Mouse (Mus musculus) cerebellum, adult 2 months (tissue): Measurements from ENCODE around the gene Rrh. TPM values are rescaled to one million over a fixed set of nuclear protein-coding genes. Genes with fewer than 3 reads are reported as not detected.

ENCODE experiments used
- DNase-seq, 2 experiments: peaks; one replicate each; pipeline ENCODE4 v3.0.0; 2021
- H3K27ac ChIP-seq: fragments of 200-500 bp; 2 replicates; pipeline ENCODE4 v1.5.1; 2012; ENCODE audit warnings: low read length, control low read depth, inconsistent platforms; ENCODE audit not compliant: insufficient read depth
- H3K27me3 ChIP-seq: fragments of 200-500 bp; 2 replicates; pipeline ENCODE4 v1.6.1; 2012; ENCODE audit warnings: inconsistent platforms, mild to moderate bottlenecking, low read length, moderate library complexity; ENCODE audit not compliant: control insufficient read depth, insufficient read depth
- H3K4me1 ChIP-seq: fragments of 200-500 bp; 2 replicates; pipeline ENCODE4 v1.6.1; 2011; ENCODE audit warnings: low read length; ENCODE audit not compliant: control insufficient read depth, insufficient read depth
- H3K4me3 ChIP-seq: fragments of 200-500 bp; replicated peaks from 2 replicates; pipeline ENCODE3; 2011; ENCODE audit warnings: mild to moderate bottlenecking, low read depth, low read length, control low read depth; ENCODE audit not compliant: insufficient read depth
- CTCF ChIP-seq: fragments of 200-500 bp; IDR thresholded peaks from 2 replicates; pipeline ENCODE4 v1.5.1; 2011; ENCODE audit warnings: low read depth, mild to moderate bottlenecking, control low read depth, low read length, moderate library complexity, borderline replicate concordance; ENCODE audit not compliant: insufficient read depth
- POLR2A ChIP-seq: fragments of 200-500 bp; IDR thresholded peaks from 2 replicates; pipeline ENCODE4 v1.6.1; 2011; ENCODE audit warnings: low read length, control low read depth, borderline replicate concordance; ENCODE audit not compliant: insufficient read depth
- WGBS: fragments of 180-500 bp; shearing (Covaris S2); methylation state at CpG from one replicate; pipeline ENCODE4 v1.1.7; 2018; 5-methylcytosine and 5-hydroxymethylcytosine counted together
- polyA plus RNA-seq: library from polyadenylated mRNA; depleted of rRNA; stranded (reverse); fragments of >200 nt; gene quantifications from 2 replicates; pipeline ENCODE4 v1.2.3, GENCODE M21; 2012

The Rrh gene
- polyA plus RNA-seq, 1 experiment = 0.77 TPM

DNA sequence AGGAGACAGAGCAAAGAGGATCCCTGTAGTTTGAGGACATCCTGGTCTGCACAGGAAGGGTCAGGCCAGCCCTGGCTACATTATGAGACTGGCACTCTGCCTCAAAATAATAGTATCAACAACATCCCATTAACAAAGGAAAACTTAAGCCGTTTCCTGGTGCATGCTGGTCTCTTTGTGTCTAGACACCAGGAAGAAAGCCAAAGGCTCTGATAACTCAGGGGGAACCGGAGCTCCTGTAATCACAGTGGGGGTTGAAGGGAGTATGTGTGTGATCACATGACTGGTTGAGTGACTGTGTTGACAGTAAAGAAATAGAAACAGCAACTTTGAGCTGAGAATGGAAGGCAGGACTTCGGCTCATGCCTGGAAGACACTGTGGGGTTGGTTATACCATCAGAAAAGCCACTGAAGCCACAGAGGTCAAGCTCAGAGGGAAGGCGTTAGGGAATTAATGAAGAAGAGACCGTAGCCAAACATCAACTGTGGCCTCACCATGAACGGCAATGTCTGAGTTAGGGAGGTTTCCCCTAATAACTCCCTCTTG lies 13.1 kb upstream of the Rrh start, which contains the start of gene Cfi:
Cfi (plus strand) TSS at position 497 of the 547 bp plus-strand sequence.
- TF ChIP-seq POLR2A = no peak
- TF ChIP-seq CTCF = no peak
- H3K27me3 ChIP-seq = no peaks in the 10 kb centered on the region
- H3K4me1 ChIP-seq = no peaks in the 10 kb centered on the region
- no peak within 1 kb of the TSS for H3K27ac ChIP-seq
- WGBS = 38% methylated on average over 6 of the region's 6 CpGs
- H3K4me3 ChIP-seq = no peak within 1 kb of the TSS
- DNase-seq = no peak

DNA sequence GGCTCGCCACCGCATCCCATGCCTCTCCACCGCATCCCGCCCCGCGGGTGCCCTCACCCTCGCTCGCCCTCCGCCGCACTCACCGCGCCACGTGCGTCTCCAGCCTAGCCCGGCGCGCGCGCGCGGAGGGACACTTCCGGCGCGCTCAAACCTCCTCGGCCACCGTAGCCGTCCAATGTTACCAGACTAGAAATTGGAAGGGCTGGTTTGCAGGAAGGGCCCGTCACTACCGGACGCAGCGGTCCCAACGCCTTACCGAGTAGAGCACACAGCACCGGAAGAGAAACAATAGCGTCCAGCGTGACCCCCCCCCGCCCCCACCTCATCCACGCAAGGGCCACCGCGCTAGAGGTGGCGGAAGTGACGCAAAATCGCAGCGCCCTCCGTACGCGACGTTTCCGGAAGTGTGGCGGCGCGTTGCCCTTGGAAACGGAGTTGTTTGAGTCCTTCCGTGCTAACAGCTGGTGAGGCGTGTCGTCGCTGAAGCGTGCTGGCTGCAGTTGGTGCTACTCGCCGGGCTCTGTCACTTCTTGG lies 8.7 kb upstream of the Rrh start, which contains the start of gene Gar1:
Gar1 (minus strand) TSS at position 362 of the 534 bp plus-strand sequence.
- TF ChIP-seq POLR2A (peak; percentile 32; the same call in 1 of the 2 replicates), CTCF (no peak)
- DNase-seq = peak; percentile 95 to 97
- Histone ChIP-seq H3K27ac (peak within 1 kb of the TSS; percentile 68), H3K4me3 (peak within 1 kb of the TSS; percentile 60), H3K4me1 (no peaks in the 10 kb centered on the region), H3K27me3 (no peaks in the 10 kb centered on the region)
- under 1% methylated on average over 60 of the region's 60 CpGs for WGBS

DNA sequence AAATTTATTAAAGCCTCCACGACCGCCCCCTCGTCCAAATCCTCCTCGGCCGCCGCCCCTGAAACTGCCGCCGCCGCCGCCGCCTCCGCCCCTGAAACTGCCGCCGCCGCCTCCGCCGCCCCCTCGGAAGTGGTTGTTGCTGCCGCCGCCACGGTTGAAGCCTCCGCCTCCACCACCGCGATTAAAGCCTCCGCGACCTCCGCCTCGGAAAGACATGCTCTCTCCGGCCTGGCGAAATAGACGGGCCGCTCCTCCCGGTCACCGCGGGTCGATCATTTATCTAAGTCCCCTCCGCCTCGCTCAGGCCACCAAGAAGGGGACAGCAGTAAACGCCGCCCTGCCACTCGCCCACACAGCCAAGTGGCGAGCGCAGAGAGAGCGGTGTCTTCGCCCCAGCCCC lies 8.2 kb upstream of the Rrh start:
- no peak for TF ChIP-seq POLR2A
- no peak for TF ChIP-seq CTCF
- 1% methylated on average over 45 of the region's 45 CpGs for WGBS
- no peaks in the 10 kb centered on the region for H3K4me1 ChIP-seq
- peak overlapping the region; percentile 68; the same call in 1 of the 2 replicates for H3K27ac ChIP-seq
- DNase-seq = no peak
- H3K27me3 ChIP-seq = no peaks in the 10 kb centered on the region
- peak overlapping the region; percentile 60 for H3K4me3 ChIP-seq

DNA sequence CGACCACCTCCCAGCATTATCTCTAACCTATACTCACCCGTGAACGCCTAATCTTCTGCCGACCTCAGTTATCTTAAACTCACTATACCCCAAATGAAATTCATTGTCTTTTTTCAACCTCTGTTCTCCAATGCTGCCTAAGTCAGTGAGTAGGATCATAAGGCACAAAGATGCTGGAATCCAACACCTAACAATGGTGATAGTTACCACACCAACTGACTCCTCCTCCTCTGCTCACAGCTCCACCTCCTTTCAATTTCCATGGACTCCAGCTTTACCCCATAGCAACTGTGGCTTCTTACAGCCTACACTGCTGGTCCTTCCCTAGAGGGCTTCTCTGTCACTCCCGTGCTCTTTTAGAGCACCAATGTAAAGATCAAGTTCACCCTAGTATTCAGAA lies 5.3 kb upstream of the Rrh start:
- Histone ChIP-seq H3K4me1 (no peaks in the 10 kb centered on the region), H3K27me3 (no peaks in the 10 kb centered on the region), H3K4me3 (no peak overlapping the region), H3K27ac (no peak overlapping the region)
- TF ChIP-seq POLR2A = no peak
- no peak for TF ChIP-seq CTCF
- 94% methylated on average over 5 of the region's 5 CpGs for WGBS
- DNase-seq = no peak

DNA sequence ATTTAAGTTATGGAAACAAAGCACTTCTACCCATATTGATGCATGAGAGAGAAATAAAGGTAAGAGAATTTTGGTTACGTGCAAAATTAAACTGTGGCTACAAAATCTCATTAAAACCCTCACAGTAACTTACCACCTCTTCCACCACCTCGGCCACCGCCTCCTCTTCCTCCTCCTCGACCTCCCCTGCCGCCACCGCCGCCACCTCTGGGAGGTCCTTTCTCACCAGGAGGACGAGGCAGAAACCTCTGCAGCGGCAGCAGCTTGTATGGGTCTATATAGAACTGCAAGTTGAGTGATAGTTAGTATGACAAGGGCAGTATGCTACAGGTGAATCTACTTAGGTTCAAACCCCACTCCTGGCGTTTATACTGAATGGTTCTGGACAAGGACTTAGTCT lies 4.3 kb upstream of the Rrh start:
- DNase-seq = no peak
- Histone ChIP-seq H3K27me3 (no peaks in the 10 kb centered on the region), H3K27ac (no peak overlapping the region), H3K4me1 (no peaks in the 10 kb centered on the region), H3K4me3 (no peak overlapping the region)
- WGBS = 87% methylated on average over 10 of the region's 10 CpGs
- TF ChIP-seq CTCF = no peak
- TF ChIP-seq POLR2A = no peak

DNA sequence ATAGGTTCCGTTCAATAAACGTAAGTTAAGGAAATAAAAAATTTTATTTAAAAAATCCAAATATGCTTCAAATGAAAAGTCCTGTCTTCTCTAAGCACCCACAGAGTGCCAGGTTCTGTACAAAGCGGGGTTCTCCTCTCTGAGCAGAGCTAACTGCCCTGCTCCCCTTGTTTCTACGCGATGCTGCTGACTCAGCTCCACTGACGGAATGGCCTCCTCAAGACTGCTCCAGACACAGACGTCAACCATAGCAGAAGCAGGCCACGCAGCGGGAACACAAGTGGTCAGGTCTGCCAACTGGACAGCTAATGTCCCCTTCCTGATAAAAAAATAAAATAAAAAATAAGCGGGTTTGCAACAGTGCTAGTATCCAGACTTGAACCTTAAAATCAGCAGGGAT lies 2.5 kb upstream of the Rrh start:
- Histone ChIP-seq H3K27me3 (no peaks in the 10 kb centered on the region), H3K4me1 (no peaks in the 10 kb centered on the region), H3K4me3 (no peak overlapping the region), H3K27ac (no peak overlapping the region)
- 90% methylated on average over 10 of the region's 10 CpGs for WGBS
- DNase-seq = no peak
- TF ChIP-seq POLR2A = no peak
- TF ChIP-seq CTCF = no peak

DNA sequence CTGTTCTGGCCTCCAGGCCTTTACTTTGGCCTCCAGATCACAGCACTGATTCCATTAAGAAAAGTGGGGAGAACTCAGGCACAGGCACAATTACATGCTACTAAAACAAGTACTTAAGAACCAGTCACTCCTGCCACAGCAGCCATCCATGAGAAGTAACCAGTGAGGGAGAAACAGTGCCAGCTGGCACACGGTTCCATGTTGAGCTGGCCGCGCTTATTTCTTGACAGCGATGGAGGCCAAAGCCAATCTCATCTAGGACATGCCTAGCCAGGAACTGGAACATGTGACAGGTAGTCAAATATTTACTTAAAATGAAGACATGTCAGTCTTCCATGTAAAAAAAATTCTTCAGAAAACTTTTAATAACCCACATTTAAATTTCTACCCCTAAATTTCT lies 1.8 kb upstream of the Rrh start:
- 12% methylated on average over 4 of the region's 4 CpGs for WGBS
- no peak overlapping the region for H3K27ac ChIP-seq
- no peaks in the 10 kb centered on the region for H3K27me3 ChIP-seq
- H3K4me1 ChIP-seq = no peaks in the 10 kb centered on the region
- no peak overlapping the region for H3K4me3 ChIP-seq
- DNase-seq = peak in 1 of 2 experiments; percentile 5
- no peak for TF ChIP-seq POLR2A
- TF ChIP-seq CTCF = no peak

DNA sequence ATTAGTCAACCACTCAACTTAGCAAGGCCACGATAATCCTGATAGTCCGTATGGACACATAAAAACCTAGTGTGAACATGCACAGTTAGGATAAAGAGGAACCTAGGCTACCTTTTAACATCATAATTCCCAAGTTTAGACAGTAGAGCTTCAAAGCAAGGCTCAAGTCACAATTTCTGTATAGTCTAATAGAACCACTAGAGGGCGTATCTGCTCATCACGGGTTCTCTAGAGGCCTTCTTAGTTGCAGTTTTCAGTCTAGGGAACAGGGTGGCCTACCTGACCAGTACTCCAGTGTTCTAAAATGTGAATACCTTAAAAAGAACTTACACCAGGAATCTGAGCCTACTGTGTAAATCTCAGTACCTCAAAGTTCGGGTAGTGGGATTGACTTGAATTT lies 906 bp upstream of the Rrh start:
- Histone ChIP-seq H3K4me3 (no peak overlapping the region), H3K27me3 (no peaks in the 10 kb centered on the region), H3K27ac (no peak overlapping the region), H3K4me1 (no peaks in the 10 kb centered on the region)
- peak; percentile 30; the same call in 1 of the 2 replicates for TF ChIP-seq CTCF
- TF ChIP-seq POLR2A = no peak
- 52% methylated on average over 5 of the region's 5 CpGs for WGBS
- DNase-seq = peak in 1 of 2 experiments; percentile 6
